Comparison of ENCODE assay signal across 17 mouse cellular contexts in the genomic region with DNA sequence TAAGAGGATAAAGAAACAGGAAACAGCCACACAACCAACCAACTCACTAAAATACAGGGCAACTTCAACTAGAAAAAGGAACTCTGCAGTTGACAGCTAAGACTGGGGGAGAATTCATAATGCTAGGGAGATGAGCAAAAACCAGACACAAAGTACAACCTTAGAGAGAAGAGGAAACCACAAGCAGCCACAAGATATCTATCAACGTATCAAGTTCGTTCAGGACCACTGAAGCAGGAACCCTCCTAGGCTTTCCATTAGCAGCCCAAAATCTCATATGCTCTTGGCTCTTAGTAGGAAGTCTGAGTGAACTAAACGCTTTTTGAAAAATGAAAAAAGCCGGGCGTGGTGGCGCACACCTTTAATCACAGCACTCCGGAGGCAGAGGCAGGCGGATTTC. TPM values are rescaled to one million over a fixed set of nuclear protein-coding genes. Genes with fewer than 3 reads are reported as not detected.
DNase-seq lines count a peak whose midpoint lies in the region; ATAC-seq and TF ChIP-seq lines count a peak whose summit lies in the region.
"Had no signal": no experiment of that assay in that cellular context is flagged by ENCODE, and none has a peak within 500 bp of the region (broad histone marks: within the 10 kb centered on the region; RNA-seq: fewer than 3 reads in every experiment).

No protein-coding gene starts in this region.

- peaks cover 6% of the 10 kb centered on the region for H3K4me1 ChIP-seq in thymus, adult 2 months (replicated peaks; ENCODE audit: control insufficient read depth, insufficient read depth, low read length)
- H3K4me1 ChIP-seq in G1E (ENCODE audit: insufficient read depth, low read depth, low read length) = peaks cover 13% of the 10 kb centered on the region
- H3K4me1 ChIP-seq in midbrain, embryonic 16.5 days (ENCODE audit: control insufficient read depth, insufficient read depth, low read length) = no peaks in the 10 kb centered on the region
- H3K4me1 ChIP-seq: forebrain, embryonic 10.5 days; midbrain, embryonic 12.5 days had no signal

- peak; percentile 32 for DNase-seq in thymus, adult 2 months
- DNase-seq in thymus, postnatal 4 days = no peak
- no peak for DNase-seq in G1E (ENCODE audit: low spot score)
- peak; percentile 76 for DNase-seq in induced T-regulatory cell, adult 2 months (ENCODE audit: low read depth)
- DNase-seq in splenic B cell, adult 2 months (ENCODE audit: low read depth, low spot score) = peak; percentile 80
- no peak for DNase-seq in testis, postnatal 14 days (ENCODE audit: low spot score)
- no peak for DNase-seq in frontal cortex, postnatal 14 days (ENCODE audit: low spot score in 2 of 2)
- DNase-seq: adrenal gland, adult 2 months; cerebellum, adult 2 months; lung, postnatal 14 days; right cerebral cortex, postnatal 14 days had no signal

- H3K27ac ChIP-seq in thymus, adult 2 months (ENCODE audit: control insufficient read depth, insufficient read depth, low read length) = no peak overlapping the region
- H3K27ac ChIP-seq in midbrain, embryonic 16.5 days (ENCODE audit: low read length) = no peak overlapping the region
- H3K27ac ChIP-seq: forebrain, embryonic 10.5 days; heart, embryonic 10.5 days; layer of hippocampus, adult 2 months; midbrain, embryonic 12.5 days had no signal

- no peak overlapping the region for H3K4me2 ChIP-seq in midbrain, embryonic 16.5 days (ENCODE audit: low read length)
- H3K4me2 ChIP-seq: midbrain, embryonic 12.5 days had no signal

- WGBS in thymus, adult 2 months = 10% methylated on average over 8 of the region's 8 CpGs
- WGBS in midbrain, embryonic 16.5 days = 95% methylated on average over 8 of the region's 8 CpGs

- ATAC-seq in G1E (ENCODE audit: extremely low read depth, insufficient number of reproducible peaks, low FRiP score, poor library complexity, severe bottlenecking) = peak; percentile 28
- no peak for ATAC-seq in midbrain, embryonic 16.5 days

- H3K27me3 ChIP-seq in thymus, adult 2 months (ENCODE audit: control insufficient read depth, insufficient read depth, low read length) = no peaks in the 10 kb centered on the region
- H3K27me3 ChIP-seq in G1E (ENCODE audit: insufficient read depth, low read length) = peaks cover 3% of the 10 kb centered on the region
- H3K27me3 ChIP-seq in splenic B cell, adult 2 months (ENCODE audit: control insufficient read depth, insufficient read depth, low read length, poor library complexity, severe bottlenecking) = no peaks in the 10 kb centered on the region
- H3K27me3 ChIP-seq in midbrain, embryonic 16.5 days (ENCODE audit: control insufficient read depth, insufficient read depth, low read depth, low read length) = no peaks in the 10 kb centered on the region
- H3K27me3 ChIP-seq: midbrain, embryonic 12.5 days had no signal

- no peak overlapping the region for H3K4me3 ChIP-seq in thymus, adult 2 months (ENCODE audit: control insufficient read depth, insufficient read depth, low read length)
- H3K4me3 ChIP-seq in G1E (ENCODE audit: low read depth, low read length) = no peak overlapping the region
- H3K4me3 ChIP-seq in midbrain, embryonic 16.5 days (ENCODE audit: low read depth, low read length) = no peak overlapping the region
- H3K4me3 ChIP-seq: forebrain, embryonic 10.5 days; heart, embryonic 10.5 days; layer of hippocampus, adult 2 months; midbrain, embryonic 12.5 days; myocyte had no signal

- H3K36me3 ChIP-seq in thymus, adult 2 months (ENCODE audit: control insufficient read depth, insufficient read depth, low read length) = no peaks in the 10 kb centered on the region
- H3K36me3 ChIP-seq in G1E (replicated peaks) = no peaks in the 10 kb centered on the region
- H3K36me3 ChIP-seq in splenic B cell, adult 2 months (ENCODE audit: control insufficient read depth, insufficient read depth, low read length, poor library complexity, severe bottlenecking) = no peaks in the 10 kb centered on the region
- no peaks in the 10 kb centered on the region for H3K36me3 ChIP-seq in midbrain, embryonic 16.5 days (ENCODE audit: control insufficient read depth, insufficient read depth, low read length)
- H3K36me3 ChIP-seq: forebrain, embryonic 10.5 days; heart, embryonic 10.5 days; midbrain, embryonic 12.5 days had no signal

- 0 out of 2 replicates have a peak, but pooled peaks cover 4% of the 10 kb centered on the region for H3K9me3 ChIP-seq in G1E (replicated peaks)
- H3K9me3 ChIP-seq in midbrain, embryonic 16.5 days (replicated peaks; ENCODE audit: control insufficient read depth, low read length, poor library complexity, severe bottlenecking) = no peaks in the 10 kb centered on the region
- H3K9me3 ChIP-seq: forebrain, embryonic 10.5 days; heart, embryonic 10.5 days; midbrain, embryonic 12.5 days had no signal

- no peak for TF ChIP-seq CTCF in thymus, adult 2 months (IDR thresholded peaks at IDR 0.05; ENCODE audit: borderline replicate concordance, control insufficient read depth, extremely low read depth, insufficient read depth, low read length, poor library complexity)
- TF ChIP-seq CTCF in G1E (IDR thresholded peaks at IDR 0.05; ENCODE audit: low read depth, low read length) = no peak

- no peak overlapping the region for H3K9ac ChIP-seq in midbrain, embryonic 16.5 days (ENCODE audit: low read depth, low read length)
- H3K9ac ChIP-seq: midbrain, embryonic 12.5 days had no signal

- no peak for TF ChIP-seq POLR2A in thymus, adult 2 months (IDR thresholded peaks at IDR 0.05; ENCODE audit: control insufficient read depth, extremely low read depth, insufficient read depth, low read length, poor library complexity)

RNA-seq across cellular contexts. Expression of gene Srpk2, which starts 47.1 kb away (rescaled TPM):
- polyA plus RNA-seq in thymus, adult 2 months (2012; rRNA removed) = 12.3 and 13.8 TPM in 2 replicates
- total RNA-seq in G1E (2014; fragmentation: Nextera tagmentation) (63.5 and 65.6 TPM in 2 replicates), G1E (2017) (65.8 and 76.4 TPM in 2 replicates)
- polyA plus RNA-seq in G1E (2012) = 10.1 and 11.1 TPM in 2 replicates
- polyA plus RNA-seq in midbrain, embryonic 16.5 days (2015; fragmentation: Nextera tagmentation; extraction: Ambion mirVana) = 105 and 112 TPM in 2 replicates

Comparison
In these comparisons a context has a peak if more than half of its experiments do, and no peak if none do; other contexts are left out.
1. DNase-seq: peak in thymus, adult 2 months (single experiment), induced T-regulatory cell, adult 2 months (single experiment) and splenic B cell, adult 2 months (single experiment); none in thymus, postnatal 4 days (single experiment), G1E (single experiment), testis, postnatal 14 days (single experiment) and frontal cortex, postnatal 14 days (0 of 2).